Mouse (Mus musculus): ENCODE measurements around the gene Gltpd2.

- TF ChIP-seq GATA1 (IDR thresholded peaks at IDR 0.05; ENCODE audit: borderline replicate concordance, low read length) (no peak), FLI1 (IDR thresholded peaks at IDR 0.05; ENCODE audit: low read length) (no peak)
Measured at GRCm38 (mm10) chr11:70511242-70511641, 7.8 kb upstream of the Gltpd2 start.
